Mouse (Mus musculus): Measurements from ENCODE around the gene Ugt2b35. TPM values are rescaled to one million over a fixed set of nuclear protein-coding genes. Genes with fewer than 3 reads are reported as not detected.
A peak's percentile ranks its signal among the peaks of the same experiment; 100 is the strongest.
"Not testable (repeated sequence)": the region's sequence is repeated elsewhere in the genome, so short reads cannot be mapped to it uniquely, and the experiment has no call there.

The Ugt2b35 gene
- 107 and 127 TPM in 2 replicates for total RNA-seq (2014; rRNA removed)
- 20.8 and 26.0 TPM in 2 replicates for polyA plus RNA-seq (2012; rRNA removed)

GRCm38 (mm10) chr5:87000395-87001073 lies at the start of gene Ugt2b35:
Ugt2b35 (plus strand) TSS chr5:87000860.
- peak within 1 kb of the TSS; percentile 81 for H3K27ac ChIP-seq (replicated peaks; ENCODE audit: insufficient read depth, low read depth, low read length)
- peaks cover 5% of the 10 kb centered on the region for H3K4me1 ChIP-seq (ENCODE audit: control insufficient read depth, insufficient read depth, low read length)
- H3K9ac ChIP-seq (ENCODE audit: low read depth, low read length): peak within 1 kb of the TSS; percentile 83
- H3K4me3 ChIP-seq (ENCODE audit: insufficient read depth, low read depth, low read length): peak within 1 kb of the TSS; percentile 83
- no peaks in the 10 kb centered on the region; the same call in 1 of the 2 replicates for H3K79me2 ChIP-seq (ENCODE audit: control insufficient read depth, insufficient read depth, low read length)
- peaks cover 11% of the 10 kb centered on the region for H3K36me3 ChIP-seq (ENCODE audit: control insufficient read depth, insufficient read depth, low read length)
- DNase-seq (ENCODE audit: extremely low read depth, low read depth, low spot score): peak; percentile 97
- WGBS: 18% methylated on average over 4 of the region's 4 CpGs
- TF ChIP-seq CTCF (IDR thresholded peaks at IDR 0.05; ENCODE audit: low read depth, low read length) (no peak), POLR2A (IDR thresholded peaks at IDR 0.05; ENCODE audit: extremely low read depth, insufficient read depth, low read length) (peak; percentile 37; the same call in 1 of the 2 replicates)
- no peaks in the 10 kb centered on the region for H3K27me3 ChIP-seq (ENCODE audit: control insufficient read depth, insufficient read depth, low read length)

DNA sequence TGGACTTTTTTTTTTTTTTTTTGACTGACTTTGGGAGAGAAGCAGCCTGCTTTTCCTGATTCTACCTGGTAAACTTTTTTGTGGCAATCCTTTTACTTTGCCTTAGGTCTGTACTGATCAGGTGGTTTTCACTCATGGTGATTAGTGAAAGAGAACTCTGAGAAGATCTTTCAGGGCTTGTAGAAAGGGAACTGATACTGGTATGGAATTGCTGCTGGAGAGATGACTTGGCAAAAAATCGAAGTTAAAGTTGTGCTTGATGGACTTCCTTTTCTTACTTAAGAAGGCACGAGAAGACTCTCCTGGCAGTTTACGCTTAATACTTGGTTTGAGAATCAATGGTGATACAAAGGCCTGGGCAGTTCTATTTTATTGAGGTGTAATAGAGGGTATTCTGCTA lies 40.2 kb upstream of the Ugt2b35 start:
- peak; percentile 25 for DNase-seq (ENCODE audit: extremely low read depth, low read depth, low spot score)
- WGBS: 89% methylated on average over 3 of the region's 3 CpGs
- Histone ChIP-seq H3K36me3 (ENCODE audit: control insufficient read depth, insufficient read depth, low read length) (peaks cover 4% of the 10 kb centered on the region), H3K27me3 (ENCODE audit: control insufficient read depth, insufficient read depth, low read length) (no peaks in the 10 kb centered on the region), H3K4me3 (ENCODE audit: insufficient read depth, low read depth, low read length) (no peak overlapping the region), H3K9ac (ENCODE audit: low read depth, low read length) (no peak overlapping the region), H3K27ac (replicated peaks; ENCODE audit: insufficient read depth, low read depth, low read length) (no peak overlapping the region), H3K4me1 (ENCODE audit: control insufficient read depth, insufficient read depth, low read length) (no peaks in the 10 kb centered on the region), H3K79me2 (ENCODE audit: control insufficient read depth, insufficient read depth, low read length) (no peaks in the 10 kb centered on the region)
- TF ChIP-seq CTCF (IDR thresholded peaks at IDR 0.05; ENCODE audit: low read depth, low read length) (no peak), POLR2A (IDR thresholded peaks at IDR 0.05; ENCODE audit: extremely low read depth, insufficient read depth, low read length) (no peak)

DNA sequence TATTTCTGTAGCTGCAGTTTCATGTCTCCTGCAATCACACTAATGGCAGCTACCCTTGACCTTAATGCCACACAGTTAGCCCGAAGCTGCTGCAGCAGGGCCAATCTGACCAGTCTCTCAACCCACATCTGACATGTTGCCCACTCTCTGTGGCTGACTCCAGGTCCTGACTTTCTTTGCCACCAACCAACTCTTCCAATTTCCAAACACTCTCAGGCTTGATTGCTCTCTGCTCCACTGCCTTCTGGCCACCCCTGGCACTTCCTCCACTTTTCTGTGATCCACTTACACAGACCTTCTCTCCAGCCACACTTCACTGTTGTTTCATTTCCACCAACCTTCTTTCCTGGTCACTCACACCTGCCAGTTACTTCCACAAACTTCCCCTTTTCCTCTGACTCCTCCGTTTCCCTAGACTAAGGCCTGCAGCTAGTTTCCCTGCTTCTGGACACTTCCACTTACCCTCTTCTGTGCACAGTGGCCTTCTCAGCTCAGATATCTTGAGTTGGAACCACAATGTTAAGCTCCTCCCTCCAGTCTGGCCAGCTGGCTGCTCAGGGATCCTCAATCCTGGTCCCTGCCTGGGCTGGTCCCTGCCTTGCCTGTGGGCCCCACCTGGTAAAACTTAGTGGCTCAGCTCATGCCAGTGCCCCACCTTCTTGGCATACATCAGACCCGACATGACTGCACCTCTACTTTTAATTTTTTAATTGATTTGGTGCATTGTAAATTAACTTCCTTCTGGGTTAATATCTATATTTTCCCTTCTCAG lies 38.9 kb upstream of the Ugt2b35 start:
- Histone ChIP-seq H3K9ac (ENCODE audit: low read depth, low read length) (no peak overlapping the region), H3K79me2 (ENCODE audit: control insufficient read depth, insufficient read depth, low read length) (no peaks in the 10 kb centered on the region), H3K27me3 (ENCODE audit: control insufficient read depth, insufficient read depth, low read length) (no peaks in the 10 kb centered on the region), H3K27ac (replicated peaks; ENCODE audit: insufficient read depth, low read depth, low read length) (no peak overlapping the region), H3K36me3 (ENCODE audit: control insufficient read depth, insufficient read depth, low read length) (peaks cover 4% of the 10 kb centered on the region), H3K4me3 (ENCODE audit: insufficient read depth, low read depth, low read length) (no peak overlapping the region), H3K4me1 (ENCODE audit: control insufficient read depth, insufficient read depth, low read length) (peaks cover 3% of the 10 kb centered on the region; the same call in 1 of the 2 replicates)
- DNase-seq (ENCODE audit: extremely low read depth, low read depth, low spot score): peak; percentile 27
- 65% methylated on average over 3 of the region's 3 CpGs for WGBS
- TF ChIP-seq POLR2A (IDR thresholded peaks at IDR 0.05; ENCODE audit: extremely low read depth, insufficient read depth, low read length) (no peak), CTCF (IDR thresholded peaks at IDR 0.05; ENCODE audit: low read depth, low read length) (no peak)

GRCm38 (mm10) chr5:86962849-86963248 lies 37.8 kb upstream of the Ugt2b35 start:
- H3K4me1 ChIP-seq (ENCODE audit: control insufficient read depth, insufficient read depth, low read length); H3K27me3 ChIP-seq (ENCODE audit: control insufficient read depth, insufficient read depth, low read length); H3K79me2 ChIP-seq (ENCODE audit: control insufficient read depth, insufficient read depth, low read length); H3K27ac ChIP-seq (replicated peaks; ENCODE audit: insufficient read depth, low read depth, low read length); DNase-seq (ENCODE audit: extremely low read depth, low read depth, low spot score); H3K36me3 ChIP-seq (ENCODE audit: control insufficient read depth, insufficient read depth, low read length); H3K4me3 ChIP-seq (ENCODE audit: insufficient read depth, low read depth, low read length); H3K9ac ChIP-seq (ENCODE audit: low read depth, low read length): not testable (repeated sequence)
- WGBS: 86% methylated on average over 1 of the region's 1 CpGs

- 35% methylated on average over 5 of the region's 5 CpGs for WGBS
- H3K79me2 ChIP-seq (ENCODE audit: control insufficient read depth, insufficient read depth, low read length); H3K4me1 ChIP-seq (ENCODE audit: control insufficient read depth, insufficient read depth, low read length); H3K36me3 ChIP-seq (ENCODE audit: control insufficient read depth, insufficient read depth, low read length); H3K27ac ChIP-seq (replicated peaks; ENCODE audit: insufficient read depth, low read depth, low read length); H3K27me3 ChIP-seq (ENCODE audit: control insufficient read depth, insufficient read depth, low read length); H3K4me3 ChIP-seq (ENCODE audit: insufficient read depth, low read depth, low read length); H3K9ac ChIP-seq (ENCODE audit: low read depth, low read length): not testable (repeated sequence)
- DNase-seq (ENCODE audit: extremely low read depth, low read depth, low spot score): peak; percentile 88
These were observed 33.4 kb upstream of the Ugt2b35 start for GRCm38 (mm10) chr5:86967271-86967670.

DNA sequence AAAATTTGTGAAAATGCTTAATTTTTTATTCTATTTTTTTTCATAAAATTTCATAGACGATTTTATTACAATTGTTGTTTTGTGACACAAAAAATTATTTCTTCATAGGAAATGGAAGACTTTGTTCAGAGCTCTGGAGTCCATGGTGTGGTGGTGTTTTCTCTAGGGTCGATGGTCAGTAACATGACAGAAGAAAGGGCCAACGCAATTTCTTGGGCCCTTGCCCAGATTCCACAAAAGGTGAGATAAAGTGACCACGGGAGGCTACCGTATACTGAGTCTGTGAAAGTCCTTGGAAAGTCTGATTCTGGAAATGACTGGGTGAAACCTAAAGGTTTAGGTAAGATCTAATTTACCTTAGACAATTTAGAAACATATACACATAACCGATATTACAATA lies 4.1 kb downstream of the Ugt2b35 start:
- Histone ChIP-seq H3K9ac (ENCODE audit: low read depth, low read length) (no peak overlapping the region), H3K79me2 (ENCODE audit: control insufficient read depth, insufficient read depth, low read length) (no peaks in the 10 kb centered on the region; the same call in 1 of the 2 replicates), H3K27ac (replicated peaks; ENCODE audit: insufficient read depth, low read depth, low read length) (no peak overlapping the region; the same call in 1 of the 2 replicates), H3K4me1 (ENCODE audit: control insufficient read depth, insufficient read depth, low read length) (peaks cover 7% of the 10 kb centered on the region), H3K27me3 (ENCODE audit: control insufficient read depth, insufficient read depth, low read length) (no peaks in the 10 kb centered on the region), H3K4me3 (ENCODE audit: insufficient read depth, low read depth, low read length) (peak overlapping the region; percentile 26; the same call in 1 of the 2 replicates), H3K36me3 (ENCODE audit: control insufficient read depth, insufficient read depth, low read length) (peaks cover 25% of the 10 kb centered on the region)
- WGBS: 19% methylated on average over 6 of the region's 6 CpGs
- TF ChIP-seq POLR2A (IDR thresholded peaks at IDR 0.05; ENCODE audit: extremely low read depth, insufficient read depth, low read length) (no peak), CTCF (IDR thresholded peaks at IDR 0.05; ENCODE audit: low read depth, low read length) (no peak)
- DNase-seq (ENCODE audit: extremely low read depth, low read depth, low spot score): peak; percentile 82

Data from liver, adult 2 months (tissue).